Mouse (Mus musculus) spleen, adult 2 months (tissue): ENCODE measurements at regions not wholly inside any gene's neighbourhood (a gene's known extent, or its start where the extent isn't known, plus 50 kb on each side); places are given as distances from the start of the nearest gene placed in this dataset.

Source experiments
- CTCF ChIP-seq: fragments of 200-500 bp; IDR thresholded peaks from 2 replicates; pipeline ENCODE4 v1.5.1; 2011; ENCODE audit warnings: mild to moderate bottlenecking, inconsistent platforms; ENCODE audit not compliant: insufficient read depth, insufficient read length, insufficient replicate concordance; ENCODE audit errors: extremely low read depth
- POLR2A ChIP-seq: fragments of 200-500 bp; IDR thresholded peaks from 2 replicates; pipeline ENCODE4 v1.6.1; 2011; ENCODE audit warnings: low read depth, low read length, inconsistent platforms

GRCm38 (mm10) chr2:50826537-50826936 lies 322.4 kb downstream of the Rnd3 start:
- TF ChIP-seq POLR2A (no peak), CTCF (no peak)
